Mouse (Mus musculus): ENCODE results near the gene Zc3h14.

- no peak for TF ChIP-seq POLR2A (IDR thresholded peaks at IDR 0.05; ENCODE audit: control insufficient read depth, extremely low read depth, insufficient read depth, low read length, poor library complexity)
- no peak for TF ChIP-seq CTCF (IDR thresholded peaks at IDR 0.05; ENCODE audit: borderline replicate concordance, control insufficient read depth, extremely low read depth, insufficient read depth, low read length, poor library complexity)
Observed at GRCm38 (mm10) chr12:98747380-98747753, 603 bp downstream of the Zc3h14 start.
